Mouse (Mus musculus) C2C12 (cell line): Measurements from ENCODE around the gene Agt. TPM values are rescaled to one million over a fixed set of nuclear protein-coding genes. Genes with fewer than 3 reads are reported as not detected.
A peak's percentile ranks its signal among the peaks of the same experiment; 100 is the strongest.

Experiments
- H3K27me3 ChIP-seq: one replicate; pipeline ENCODE4 v1.6.1; 2011; ENCODE audit not compliant: control insufficient read depth, insufficient read depth, insufficient read length
- H3K36me3 ChIP-seq: one replicate; pipeline ENCODE4 v1.6.1; 2011; ENCODE audit not compliant: control insufficient read depth, insufficient read depth
- H3K4me3 ChIP-seq: one replicate; pipeline ENCODE4 v1.5.1; 2011; ENCODE audit warnings: mild to moderate bottlenecking, control low read depth; ENCODE audit not compliant: poor library complexity, insufficient read depth, severe bottlenecking
- H3K79me2 ChIP-seq: one replicate; pipeline ENCODE4 v1.6.1; 2011; ENCODE audit not compliant: control insufficient read depth, insufficient read depth
- H3K79me3 ChIP-seq: one replicate; pipeline ENCODE4 v1.6.1; 2011; ENCODE audit warnings: low read depth, control low read depth
- H3ac ChIP-seq: one replicate; pipeline ENCODE3; 2011; ENCODE audit warnings: low read depth; ENCODE audit not compliant: control insufficient read depth, insufficient read length
- CEBPB ChIP-seq: IDR thresholded peaks from one replicate; pipeline ENCODE4 v1.6.1; 2011; ENCODE audit warnings: low read depth, mild to moderate bottlenecking, control low read depth, moderate library complexity
- CTCF ChIP-seq: IDR thresholded peaks from one replicate; pipeline ENCODE4 v1.5.1; 2011; ENCODE audit not compliant: control insufficient read depth, insufficient read depth, insufficient read length
- FOSL1 ChIP-seq: IDR thresholded peaks from one replicate; pipeline ENCODE4 v1.8.0; 2011; ENCODE audit warnings: mild to moderate bottlenecking, low read length; ENCODE audit not compliant: poor library complexity, insufficient read depth, severe bottlenecking
- MAX ChIP-seq: IDR thresholded peaks from one replicate; pipeline ENCODE4 v1.6.1; 2011; ENCODE audit warnings: mild to moderate bottlenecking, control low read depth
- MYOD1 ChIP-seq: IDR thresholded peaks from one replicate; pipeline ENCODE4 v1.6.1; 2011; ENCODE audit warnings: low read depth; ENCODE audit not compliant: control insufficient read depth, insufficient read length
- MYOG ChIP-seq: IDR thresholded peaks from one replicate; pipeline ENCODE4 v1.6.1; 2011; ENCODE audit not compliant: control insufficient read depth, insufficient read length; ENCODE audit errors: extremely low read depth
- USF1 ChIP-seq: IDR thresholded peaks from one replicate; pipeline ENCODE4 v1.6.1; 2011; ENCODE audit warnings: low read depth, mild to moderate bottlenecking, control low read depth, moderate library complexity
- polyA plus RNA-seq: library from polyadenylated mRNA; unstranded; fragments of >200 nt; fragmentation: generic; extraction: Trizol; gene quantifications from one replicate; pipeline ENCODE4 v1.2.1, GENCODE M21; 2012; ENCODE audit warnings: missing spikeins

Gene Agt
- polyA plus RNA-seq, 1 experiment, result not detected

GRCm38 (mm10) chr8:124521946-124522345 is 47.6 kb downstream of the Agt start:
- Histone ChIP-seq H3K4me3 (no peak overlapping the region), H3ac (no peak overlapping the region), H3K27me3 (peaks cover 5% of the 10 kb centered on the region), H3K79me3 (peaks cover 15% of the 10 kb centered on the region), H3K36me3 (no peaks in the 10 kb centered on the region), H3K79me2 (peaks cover 42% of the 10 kb centered on the region)
- TF ChIP-seq MYOG, result no peak
- TF ChIP-seq FOSL1, result no peak
- no peak for TF ChIP-seq CTCF
- TF ChIP-seq USF1, result no peak
- TF ChIP-seq CEBPB, result no peak
- TF ChIP-seq MAX, result no peak
- TF ChIP-seq MYOD1, result no peak

- no peak for TF ChIP-seq MYOG
- no peak for TF ChIP-seq USF1
- TF ChIP-seq FOSL1, result no peak
- peak; percentile 83 for TF ChIP-seq CTCF
- TF ChIP-seq MAX, result peak; percentile 28
- no peak for TF ChIP-seq CEBPB
- TF ChIP-seq MYOD1, result no peak
- Histone ChIP-seq H3K36me3 (no peaks in the 10 kb centered on the region), H3K27me3 (peaks cover 5% of the 10 kb centered on the region), H3K4me3 (peak within 1 kb of the TSS; percentile 79), H3K79me3 (peaks cover 15% of the 10 kb centered on the region), H3ac (peak within 1 kb of the TSS; percentile 91), H3K79me2 (peaks cover 42% of the 10 kb centered on the region)
These were observed 49.0 kb downstream of the Agt start, which contains the start of gene Cog2 for GRCm38 (mm10) chr8:124520249-124521080. TSS of gene Cog2 (plus strand) at chr8:124520767.

- TF ChIP-seq CEBPB (no peak), MYOG (no peak), USF1 (no peak), MYOD1 (no peak), MAX (no peak), CTCF (no peak), FOSL1 (no peak)
- Histone ChIP-seq H3ac (no peak overlapping the region), H3K27me3 (peaks cover 5% of the 10 kb centered on the region), H3K36me3 (no peaks in the 10 kb centered on the region), H3K79me2 (peaks cover 14% of the 10 kb centered on the region), H3K79me3 (peaks cover 5% of the 10 kb centered on the region), H3K4me3 (no peak overlapping the region)
These were observed 52.4 kb downstream of the Agt start for GRCm38 (mm10) chr8:124517142-124517541.

- no peak overlapping the region for H3K4me3 ChIP-seq
- peaks cover 4% of the 10 kb centered on the region for H3K79me3 ChIP-seq
- H3K36me3 ChIP-seq, result no peaks in the 10 kb centered on the region
- peaks cover 7% of the 10 kb centered on the region for H3K79me2 ChIP-seq
- H3K27me3 ChIP-seq, result peaks cover 5% of the 10 kb centered on the region
- TF ChIP-seq FOSL1 (no peak), CTCF (no peak), CEBPB (no peak), USF1 (no peak), MYOG (no peak), MYOD1 (no peak), MAX (no peak)
- no peak overlapping the region for H3ac ChIP-seq
These were observed 53.0 kb downstream of the Agt start for GRCm38 (mm10) chr8:124516525-124516924.

GRCm38 (mm10) chr8:124516039-124516438 is 53.5 kb downstream of the Agt start:
- Histone ChIP-seq H3K4me3 (no peak overlapping the region), H3K79me2 (peaks cover 2% of the 10 kb centered on the region), H3K79me3 (peaks cover 1% of the 10 kb centered on the region), H3K27me3 (peaks cover 7% of the 10 kb centered on the region), H3K36me3 (no peaks in the 10 kb centered on the region), H3ac (no peak overlapping the region)
- TF ChIP-seq CEBPB (no peak), CTCF (no peak), MAX (no peak), USF1 (no peak), MYOD1 (no peak), MYOG (no peak), FOSL1 (no peak)

GRCm38 (mm10) chr8:124509156-124509555 is 60.4 kb downstream of the Agt start:
- no peaks in the 10 kb centered on the region for H3K79me3 ChIP-seq
- no peaks in the 10 kb centered on the region for H3K36me3 ChIP-seq
- H3K4me3 ChIP-seq, result no peak overlapping the region
- no peaks in the 10 kb centered on the region for H3K79me2 ChIP-seq
- no peak for TF ChIP-seq MYOG
- no peak for TF ChIP-seq USF1
- TF ChIP-seq CTCF, result no peak
- no peak for TF ChIP-seq FOSL1
- TF ChIP-seq CEBPB, result no peak
- TF ChIP-seq MAX, result no peak
- no peak for TF ChIP-seq MYOD1
- H3K27me3 ChIP-seq, result peaks cover 18% of the 10 kb centered on the region
- no peak overlapping the region for H3ac ChIP-seq
